Mouse (Mus musculus) lung, adult 10 weeks (tissue): ENCODE measurements around the gene 1700029F12Rik. TPM values are rescaled to one million over a fixed set of nuclear protein-coding genes. Genes with fewer than 3 reads are reported as not detected.

ENCODE experiments used
- polyA plus RNA-seq: library from polyadenylated mRNA; stranded (reverse); fragments of 350-450 nt; fragmentation: Illumina TruSeq; extraction: RNeasy Lipid Tissue Mini Kit (QIAGEN cat#74804); gene quantifications from one replicate; pipeline ENCODE4 v1.2.3, GENCODE M21; 2014; ENCODE audit warnings: low read depth, low replicate concordance; ENCODE audit not compliant: insufficient read depth

1700029F12Rik gene
- not detected for polyA plus RNA-seq

GRCm38 (mm10) chr13:97034262-97034661 is at the start of gene 1700029F12Rik:
Gene 1700029F12Rik (minus strand): TSS chr13:97034362.

GRCm38 (mm10) chr13:97066649-97067550 is 32.7 kb upstream of the 1700029F12Rik start, which contains the start of gene Fam169a:
Gene Fam169a (plus strand): TSS chr13:97067286.

Other genes with a start within 250 kb of the 1700029F12Rik start
- 0.04 TPM for gene Gcnt4, start 109.7 kb downstream of the 1700029F12Rik start, polyA plus RNA-seq
- 0.04 TPM for gene Fam169a, start 32.9 kb upstream of the 1700029F12Rik start, polyA plus RNA-seq
- gene Gm6169, start 64.9 kb upstream of the 1700029F12Rik start, polyA plus RNA-seq: 3.1 TPM
- 7.7 TPM for gene Gfm2, start 103.6 kb upstream of the 1700029F12Rik start, polyA plus RNA-seq
- gene Nsa2, start 103.6 kb upstream of the 1700029F12Rik start, polyA plus RNA-seq: 90.8 TPM
- gene Hexb, start 164.0 kb upstream of the 1700029F12Rik start, polyA plus RNA-seq: 49.8 TPM
- 4.3 TPM for gene Enc1, start 206.7 kb upstream of the 1700029F12Rik start, polyA plus RNA-seq